Mouse (Mus musculus) small intestine, adult 2 months (tissue): ENCODE data around the gene Inhbc. TPM values are rescaled to one million over a fixed set of nuclear protein-coding genes. Genes with fewer than 3 reads are reported as not detected.

ENCODE experiments used
- H3K27ac ChIP-seq: fragments of 200-500 bp; 2 replicates; pipeline ENCODE4 v1.5.1; 2012; ENCODE audit warnings: low read depth, low read length, control low read depth, inconsistent platforms; ENCODE audit not compliant: insufficient read depth
- H3K27me3 ChIP-seq: fragments of 200-500 bp; 2 replicates; pipeline ENCODE4 v1.6.1; 2012; ENCODE audit warnings: mild to moderate bottlenecking, moderate library complexity, low read length, inconsistent platforms; ENCODE audit not compliant: control insufficient read depth, insufficient read depth
- H3K36me3 ChIP-seq: fragments of 200-500 bp; 2 replicates; pipeline ENCODE4 v1.6.1; 2012; ENCODE audit warnings: mild to moderate bottlenecking, low read length, control low read depth, inconsistent platforms; ENCODE audit not compliant: control insufficient read depth, insufficient read depth
- H3K4me1 ChIP-seq: fragments of 200-500 bp; 2 replicates; pipeline ENCODE4 v1.6.1; 2012; ENCODE audit warnings: low read length, inconsistent platforms, mixed read lengths; ENCODE audit not compliant: control insufficient read depth, insufficient read depth, insufficient read length
- H3K4me3 ChIP-seq: fragments of 200-500 bp; 2 replicates; pipeline ENCODE4 v1.5.1; 2012; ENCODE audit warnings: low read depth, mild to moderate bottlenecking, control low read depth, inconsistent platforms, low read length, moderate library complexity
- CTCF ChIP-seq: fragments of 200-500 bp; IDR thresholded peaks from 2 replicates; pipeline ENCODE4 v1.5.1; 2012; ENCODE audit warnings: low read depth, mild to moderate bottlenecking, control low read depth, inconsistent platforms, low read length, moderate library complexity, mixed read lengths; ENCODE audit not compliant: insufficient replicate concordance, insufficient read length; ENCODE audit errors: extremely low read depth
- POLR2A ChIP-seq: fragments of 200-500 bp; IDR thresholded peaks from 2 replicates; pipeline ENCODE4 v1.6.1; 2012; ENCODE audit warnings: low read depth, mild to moderate bottlenecking, control low read depth, inconsistent platforms, low read length, moderate library complexity
- WGBS: fragments of 180-500 bp; shearing (Covaris S2); methylation state at CpG from one replicate; pipeline ENCODE4 v1.1.7; 2018; 5-methylcytosine and 5-hydroxymethylcytosine counted together
- polyA plus RNA-seq: library from polyadenylated mRNA; depleted of rRNA; stranded (reverse); fragments of >200 nt; gene quantifications from 2 replicates; pipeline ENCODE4 v1.2.3, GENCODE M21; 2012

Inhbc gene
- polyA plus RNA-seq, 1 experiment: not detected

- no peaks in the 10 kb centered on the region for H3K36me3 ChIP-seq
- WGBS: 89% methylated on average over 5 of the region's 5 CpGs
- no peaks in the 10 kb centered on the region for H3K27me3 ChIP-seq
- no peak overlapping the region for H3K27ac ChIP-seq
- H3K4me1 ChIP-seq: no peaks in the 10 kb centered on the region
- H3K4me3 ChIP-seq: no peak overlapping the region
- TF ChIP-seq POLR2A: no peak
Measured at GRCm38 (mm10) chr10:127367116-127367515, 3.1 kb downstream of the Inhbc start.

- no peak for TF ChIP-seq CTCF
- TF ChIP-seq POLR2A: no peak
- WGBS: 75% methylated on average over 3 of the region's 3 CpGs
- H3K36me3 ChIP-seq: no peaks in the 10 kb centered on the region
- no peak overlapping the region for H3K4me3 ChIP-seq
- H3K27ac ChIP-seq: no peak overlapping the region
- no peaks in the 10 kb centered on the region for H3K4me1 ChIP-seq
- no peaks in the 10 kb centered on the region for H3K27me3 ChIP-seq
Measured at GRCm38 (mm10) chr10:127360714-127361113, 9.5 kb downstream of the Inhbc start.

- H3K27ac ChIP-seq: no peak overlapping the region
- peaks cover 4% of the 10 kb centered on the region for H3K4me1 ChIP-seq
- 43% methylated on average over 10 of the region's 10 CpGs for WGBS
- TF ChIP-seq POLR2A: no peak
- no peak for TF ChIP-seq CTCF
- no peaks in the 10 kb centered on the region for H3K36me3 ChIP-seq
- no peak overlapping the region for H3K4me3 ChIP-seq
- no peaks in the 10 kb centered on the region for H3K27me3 ChIP-seq
Measured at GRCm38 (mm10) chr10:127355336-127355735, 14.9 kb downstream of the Inhbc start.

GRCm38 (mm10) chr10:127353909-127354895, 16.0 kb downstream of the Inhbc start, which contains the start of gene Inhbe:
TSS of gene Inhbe (minus strand) at chr10:127354411.
- 78% methylated on average over 18 of the region's 18 CpGs for WGBS
- Histone ChIP-seq H3K27ac (no peak within 1 kb of the TSS), H3K27me3 (no peaks in the 10 kb centered on the region), H3K36me3 (no peaks in the 10 kb centered on the region), H3K4me1 (peaks cover 7% of the 10 kb centered on the region), H3K4me3 (no peak within 1 kb of the TSS)
- TF ChIP-seq POLR2A (no peak), CTCF (no peak)

GRCm38 (mm10) chr10:127352766-127353165, 17.5 kb downstream of the Inhbc start:
- Histone ChIP-seq H3K4me1 (peaks cover 7% of the 10 kb centered on the region), H3K27me3 (no peaks in the 10 kb centered on the region), H3K4me3 (no peak overlapping the region), H3K36me3 (no peaks in the 10 kb centered on the region), H3K27ac (no peak overlapping the region)
- no peak for TF ChIP-seq CTCF
- no peak for TF ChIP-seq POLR2A
- WGBS: 88% methylated on average over 11 of the region's 11 CpGs

GRCm38 (mm10) chr10:127352187-127352586, 18.0 kb downstream of the Inhbc start:
- no peak overlapping the region for H3K4me3 ChIP-seq
- no peaks in the 10 kb centered on the region for H3K27me3 ChIP-seq
- 54% methylated on average over 9 of the region's 9 CpGs for WGBS
- no peak overlapping the region for H3K27ac ChIP-seq
- no peaks in the 10 kb centered on the region for H3K36me3 ChIP-seq
- TF ChIP-seq CTCF (no peak), POLR2A (no peak)
- peaks cover 7% of the 10 kb centered on the region for H3K4me1 ChIP-seq

GRCm38 (mm10) chr10:127351719-127352118, 18.5 kb downstream of the Inhbc start:
- Histone ChIP-seq H3K36me3 (no peaks in the 10 kb centered on the region), H3K4me3 (no peak overlapping the region), H3K27ac (no peak overlapping the region), H3K27me3 (no peaks in the 10 kb centered on the region), H3K4me1 (peaks cover 7% of the 10 kb centered on the region)
- 73% methylated on average over 8 of the region's 8 CpGs for whole genome bisulfite sequencing
- TF ChIP-seq CTCF (no peak), POLR2A (no peak)
